Mouse (Mus musculus) limb, embryonic 12.5 days (tissue): ENCODE data around the gene Pex5. TPM values are rescaled to one million over a fixed set of nuclear protein-coding genes. Genes with fewer than 3 reads are reported as not detected.
"Not testable (repeated sequence)": the region's sequence is repeated elsewhere in the genome, so short reads cannot be mapped to it uniquely, and the experiment has no call there.

Source experiments
- ATAC-seq: fragments of 200-750 bp; cut with Nextera tagmentation; 2 replicates; pipeline ENCODE4 v1.8.0; 2017; ENCODE audit warnings: low read depth, moderate TSS enrichment; ENCODE audit not compliant: insufficient number of reproducible peaks, insufficient read depth, low FRiP score, low TSS enrichment
- H3K27ac ChIP-seq: fragments of 300-500 bp; sonication (generic); 2 replicates; pipeline ENCODE4 v1.5.1; 2016; ENCODE audit warnings: mild to moderate bottlenecking, moderate library complexity
- H3K27me3 ChIP-seq: fragments of 300-500 bp; sonication (generic); 2 replicates; pipeline ENCODE4 v1.6.1; 2016; ENCODE audit warnings: mild to moderate bottlenecking, moderate library complexity
- H3K36me3 ChIP-seq: fragments of 300-500 bp; sonication (generic); 2 replicates; pipeline ENCODE4 v1.6.1; 2016; ENCODE audit warnings: mild to moderate bottlenecking, moderate library complexity
- H3K4me1 ChIP-seq: fragments of 300-500 bp; sonication (generic); replicated peaks from 2 replicates; pipeline ENCODE4 v1.6.1; 2016
- H3K4me2 ChIP-seq: fragments of 300-500 bp; sonication (generic); 2 replicates; pipeline ENCODE4 v1.6.1; 2016; ENCODE audit warnings: mild to moderate bottlenecking, moderate library complexity
- H3K4me3 ChIP-seq: fragments of 300-500 bp; sonication (generic); replicated peaks from 2 replicates; pipeline ENCODE4 v1.5.1; 2016; ENCODE audit warnings: mild to moderate bottlenecking
- H3K9ac ChIP-seq: fragments of 300-500 bp; sonication (generic); replicated peaks from 2 replicates; pipeline ENCODE4 v1.6.1; 2016; ENCODE audit warnings: mild to moderate bottlenecking, moderate library complexity
- H3K9me3 ChIP-seq: fragments of 300-500 bp; sonication (generic); 2 replicates; pipeline ENCODE4 v1.6.1; 2016; ENCODE audit warnings: mild to moderate bottlenecking, moderate library complexity
- WGBS: fragments of 180-500 bp; shearing (Covaris S2); methylation state at CpG from one replicate; pipeline ENCODE4 v1.1.7; 2016; 5-methylcytosine and 5-hydroxymethylcytosine counted together
- polyA plus RNA-seq: library from polyadenylated mRNA; unstranded; fragments of >200 nt; fragmentation: Nextera tagmentation; extraction: Ambion mirVana; gene quantifications from 2 replicates; pipeline ENCODE4 v1.2.1, GENCODE M21; 2016

The Pex5 gene
- polyA plus RNA-seq, 1 experiment from 2014 or later, result 49.8 TPM

DNA sequence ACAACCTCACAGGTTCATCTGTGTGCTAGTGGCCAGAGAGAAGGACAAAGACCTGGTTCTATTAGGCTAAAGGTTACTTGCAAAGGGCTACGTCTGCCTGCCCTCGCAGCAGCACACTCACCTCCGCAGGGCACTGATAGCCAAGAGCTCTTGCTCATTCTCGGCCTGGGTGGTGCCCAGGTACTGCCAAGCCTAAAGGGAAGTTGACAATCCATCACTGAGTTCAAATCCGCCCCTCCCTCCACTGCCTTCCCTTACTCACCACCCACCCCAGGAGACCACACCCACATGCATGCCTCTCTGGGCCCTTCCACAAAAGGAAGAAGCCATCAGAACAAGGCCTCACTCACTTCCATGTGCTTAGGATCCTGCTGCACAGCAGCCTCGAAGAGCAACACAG, 15.1 kb downstream of the Pex5 start:
- Histone ChIP-seq H3K27me3 (no peaks in the 10 kb centered on the region), H3K4me1 (no peaks in the 10 kb centered on the region), H3K27ac (no peak overlapping the region), H3K9me3 (no peaks in the 10 kb centered on the region), H3K4me3 (no peak overlapping the region), H3K9ac (no peak overlapping the region), H3K4me2 (no peak overlapping the region), H3K36me3 (peaks cover 85% of the 10 kb centered on the region)
- no peak for ATAC-seq
- WGBS, result 90% methylated on average over 6 of the region's 6 CpGs

DNA sequence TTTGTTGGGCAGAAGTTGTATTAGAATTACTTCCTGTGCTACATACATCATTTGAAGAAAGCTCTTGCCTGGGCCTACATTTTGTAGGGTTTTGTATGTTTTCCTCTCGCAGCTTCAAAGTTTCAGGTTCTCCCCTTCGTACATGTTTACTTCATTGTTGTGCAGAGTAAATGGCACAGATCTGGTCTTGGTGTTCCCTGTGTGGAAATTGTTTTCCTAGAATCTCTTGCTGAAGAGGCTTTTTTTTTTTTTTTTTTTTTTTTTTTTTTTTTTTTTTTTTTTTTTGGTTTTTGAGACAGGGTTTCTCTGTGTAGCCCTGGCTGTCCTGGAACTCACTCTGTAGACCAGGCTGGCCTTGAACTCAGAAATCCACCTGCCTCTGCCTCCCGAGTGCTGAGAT, 19.9 kb downstream of the Pex5 start:
- WGBS, result 96% methylated on average over 3 of the region's 3 CpGs
- not testable (repeated sequence) for H3K4me1 ChIP-seq, H3K27me3 ChIP-seq, H3K9me3 ChIP-seq, H3K4me2 ChIP-seq, H3K27ac ChIP-seq, ATAC-seq, H3K4me3 ChIP-seq, H3K9ac ChIP-seq
- peaks cover 42% of the 10 kb centered on the region for H3K36me3 ChIP-seq

DNA sequence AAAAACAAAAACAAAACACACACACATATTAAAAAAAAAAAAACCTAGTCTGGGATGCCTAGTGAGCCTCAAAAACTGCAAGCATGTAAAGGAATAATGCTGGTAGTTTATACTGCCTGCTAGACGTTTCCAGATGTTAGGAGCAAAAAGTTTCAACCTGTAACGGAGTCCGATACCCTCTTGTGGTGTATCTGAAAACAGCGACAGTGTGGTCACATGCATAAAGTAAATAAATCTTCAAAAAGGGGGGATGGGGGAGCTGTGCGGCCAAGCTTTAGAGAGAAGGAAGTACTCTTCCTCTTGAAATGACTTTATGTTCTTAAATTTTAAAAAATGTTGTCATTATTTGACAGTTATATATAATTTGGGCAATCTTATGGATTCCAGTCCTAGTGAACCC, 34.7 kb downstream of the Pex5 start:
- Histone ChIP-seq H3K27me3 (no peaks in the 10 kb centered on the region), H3K9me3 (no peaks in the 10 kb centered on the region), H3K4me2 (no peak overlapping the region), H3K9ac (no peak overlapping the region), H3K27ac (no peak overlapping the region), H3K4me3 (no peak overlapping the region), H3K4me1 (no peaks in the 10 kb centered on the region), H3K36me3 (no peaks in the 10 kb centered on the region)
- ATAC-seq, result no peak
- WGBS, result 51% methylated on average over 5 of the region's 5 CpGs

DNA sequence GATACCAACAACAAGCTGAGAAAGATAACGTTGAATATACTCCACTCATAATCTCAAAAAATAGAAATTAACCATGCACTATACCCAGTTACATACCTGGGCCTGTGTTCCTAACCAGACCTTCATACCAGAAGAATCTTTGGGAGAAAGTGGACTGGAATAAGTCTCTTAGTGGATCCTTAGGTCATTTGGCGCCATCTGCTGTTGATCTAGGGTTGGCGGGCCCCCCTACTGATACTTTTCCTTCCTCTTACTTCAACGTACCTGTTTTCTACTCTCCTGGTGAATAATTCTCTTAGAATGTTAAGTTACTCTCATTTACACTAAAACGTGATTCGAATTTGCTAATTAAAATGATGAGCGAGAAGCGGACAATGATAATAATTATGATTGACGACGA, 35.5 kb downstream of the Pex5 start:
- no peak for ATAC-seq
- 30% methylated on average over 10 of the region's 10 CpGs for WGBS

DNA sequence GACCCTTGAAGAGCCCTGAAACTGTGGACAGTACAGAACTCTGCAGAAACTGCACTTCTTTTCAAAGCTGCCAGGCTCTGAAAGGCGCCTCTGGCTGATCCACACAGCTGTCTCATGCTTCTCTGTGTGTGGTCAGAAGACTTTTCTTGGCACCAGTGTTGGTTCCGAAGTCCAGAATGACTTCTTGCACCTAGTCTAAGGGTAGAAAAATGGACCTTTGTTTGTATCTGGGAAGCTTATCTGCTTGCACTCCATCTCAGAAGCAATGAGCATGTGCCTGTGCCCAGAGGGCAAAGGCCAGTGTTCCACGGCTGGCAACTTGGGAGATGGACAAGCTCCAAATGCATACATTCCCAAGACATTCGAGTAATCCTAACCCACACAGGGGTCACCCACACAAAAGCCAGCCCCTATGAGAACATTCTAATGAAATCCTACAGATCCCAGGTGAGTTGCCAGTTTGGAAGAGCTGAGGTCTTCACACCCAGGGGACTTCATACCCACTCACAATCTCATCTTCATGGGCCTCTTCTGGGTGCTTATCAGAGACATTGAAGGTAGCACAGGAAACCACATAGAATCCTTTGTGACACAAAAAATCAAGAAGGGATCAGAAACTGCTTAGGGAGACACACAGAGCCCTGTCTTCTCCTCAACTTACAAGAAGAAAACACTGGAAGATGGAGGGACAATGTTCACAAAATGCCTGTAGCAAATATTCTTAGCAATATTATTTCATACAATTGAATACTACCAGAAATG, 37.2 kb downstream of the Pex5 start:
- no peak for ATAC-seq

More for the DNA sequence above, 35.5 kb downstream of the Pex5 start:
- no peak overlapping the region for H3K4me2 ChIP-seq
- H3K9ac ChIP-seq, result no peak overlapping the region
- no peaks in the 10 kb centered on the region for H3K36me3 ChIP-seq
- no peaks in the 10 kb centered on the region for H3K9me3 ChIP-seq
- H3K27me3 ChIP-seq, result no peaks in the 10 kb centered on the region
- no peaks in the 10 kb centered on the region for H3K4me1 ChIP-seq
- H3K4me3 ChIP-seq, result no peak overlapping the region
- H3K27ac ChIP-seq, result no peak overlapping the region

DNA sequence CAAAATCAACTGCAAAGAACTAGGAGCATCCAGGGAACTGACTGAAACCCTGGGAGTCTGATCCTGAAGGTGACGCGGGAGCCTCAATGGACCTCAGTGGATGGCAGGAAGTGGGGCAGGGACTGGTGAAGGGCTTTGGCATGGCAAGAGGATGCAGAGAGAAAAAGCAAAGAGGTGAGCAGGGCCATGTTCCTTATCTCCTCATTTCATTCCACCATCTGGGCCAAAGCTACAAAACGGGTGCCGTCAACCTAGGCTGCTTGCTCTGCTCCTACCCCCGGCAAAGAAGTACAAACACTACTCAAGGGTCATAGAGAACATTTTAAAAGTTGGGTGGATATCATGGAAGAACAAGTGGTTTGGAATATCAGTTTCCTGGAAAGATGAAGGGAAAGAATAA, 38.6 kb downstream of the Pex5 start:
- whole genome bisulfite sequencing, result 91% methylated on average over 5 of the region's 5 CpGs
- H3K4me3 ChIP-seq, result no peak overlapping the region
- H3K9ac ChIP-seq, result no peak overlapping the region
- H3K4me1 ChIP-seq, result no peaks in the 10 kb centered on the region
- H3K27ac ChIP-seq, result no peak overlapping the region
- no peaks in the 10 kb centered on the region for H3K36me3 ChIP-seq
- ATAC-seq, result no peak
- no peak overlapping the region for H3K4me2 ChIP-seq
- no peaks in the 10 kb centered on the region for H3K27me3 ChIP-seq
- H3K9me3 ChIP-seq, result no peaks in the 10 kb centered on the region

More for the DNA sequence above, 37.2 kb downstream of the Pex5 start:
- no peak overlapping the region for H3K9ac ChIP-seq
- H3K27me3 ChIP-seq, result no peaks in the 10 kb centered on the region
- H3K9me3 ChIP-seq, result no peaks in the 10 kb centered on the region
- no peaks in the 10 kb centered on the region for H3K36me3 ChIP-seq
- H3K4me1 ChIP-seq, result no peaks in the 10 kb centered on the region
- no peak overlapping the region for H3K4me2 ChIP-seq
- 87% methylated on average over 4 of the region's 4 CpGs for WGBS
- no peak overlapping the region for H3K27ac ChIP-seq
- no peak overlapping the region for H3K4me3 ChIP-seq

DNA sequence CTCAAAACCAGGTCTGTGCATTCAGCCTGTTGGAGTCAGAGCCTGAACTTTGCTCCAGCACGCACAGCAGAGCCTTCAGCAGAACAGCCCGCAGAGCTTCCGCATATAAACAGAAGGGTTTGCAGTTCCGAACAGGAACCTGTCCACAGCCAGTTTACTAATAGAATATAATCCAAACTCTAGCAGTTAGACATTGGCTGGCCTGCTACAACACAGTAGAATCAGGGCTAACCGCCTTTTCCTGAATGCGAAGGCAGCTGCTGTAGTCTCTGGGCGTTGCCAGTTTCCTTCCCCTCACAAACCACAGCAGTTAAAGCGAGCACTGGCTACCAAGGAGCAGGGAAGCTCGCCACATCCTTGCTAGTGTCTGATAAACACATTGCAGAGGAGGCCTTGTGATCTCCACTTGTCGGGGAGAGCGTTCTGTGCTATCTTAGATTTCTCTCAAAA, 39.4 kb downstream of the Pex5 start:
- WGBS, result 81% methylated on average over 11 of the region's 11 CpGs
- Histone ChIP-seq H3K27ac (no peak overlapping the region), H3K4me3 (no peak overlapping the region), H3K4me1 (no peaks in the 10 kb centered on the region), H3K4me2 (no peak overlapping the region), H3K9me3 (no peaks in the 10 kb centered on the region), H3K9ac (no peak overlapping the region), H3K27me3 (no peaks in the 10 kb centered on the region), H3K36me3 (no peaks in the 10 kb centered on the region)
- no peak for ATAC-seq

DNA sequence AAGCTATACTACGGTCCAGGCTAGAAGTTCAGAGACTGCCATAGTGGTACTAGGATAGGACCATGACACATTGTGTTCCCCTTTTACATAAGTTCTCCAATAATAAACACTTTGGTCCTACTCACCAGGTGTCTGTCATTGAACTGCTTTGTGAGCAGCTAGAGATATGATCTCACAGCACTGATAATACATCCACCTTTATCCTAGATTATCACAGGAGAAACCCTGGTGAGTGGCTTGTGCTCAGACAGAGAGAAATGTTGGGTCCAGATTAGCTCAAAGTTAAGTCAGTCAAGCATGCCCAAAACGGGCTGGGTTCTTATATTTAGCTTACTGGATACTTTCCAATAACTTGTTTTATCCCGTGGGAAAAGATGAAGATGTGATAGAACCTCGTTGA, 40.2 kb downstream of the Pex5 start:
- Histone ChIP-seq H3K4me2 (no peak overlapping the region), H3K27ac (no peak overlapping the region), H3K4me3 (no peak overlapping the region), H3K9me3 (no peaks in the 10 kb centered on the region), H3K9ac (no peak overlapping the region), H3K27me3 (no peaks in the 10 kb centered on the region), H3K36me3 (no peaks in the 10 kb centered on the region), H3K4me1 (no peaks in the 10 kb centered on the region)
- ATAC-seq, result no peak
- WGBS, result 83% methylated on average over 4 of the region's 4 CpGs

DNA sequence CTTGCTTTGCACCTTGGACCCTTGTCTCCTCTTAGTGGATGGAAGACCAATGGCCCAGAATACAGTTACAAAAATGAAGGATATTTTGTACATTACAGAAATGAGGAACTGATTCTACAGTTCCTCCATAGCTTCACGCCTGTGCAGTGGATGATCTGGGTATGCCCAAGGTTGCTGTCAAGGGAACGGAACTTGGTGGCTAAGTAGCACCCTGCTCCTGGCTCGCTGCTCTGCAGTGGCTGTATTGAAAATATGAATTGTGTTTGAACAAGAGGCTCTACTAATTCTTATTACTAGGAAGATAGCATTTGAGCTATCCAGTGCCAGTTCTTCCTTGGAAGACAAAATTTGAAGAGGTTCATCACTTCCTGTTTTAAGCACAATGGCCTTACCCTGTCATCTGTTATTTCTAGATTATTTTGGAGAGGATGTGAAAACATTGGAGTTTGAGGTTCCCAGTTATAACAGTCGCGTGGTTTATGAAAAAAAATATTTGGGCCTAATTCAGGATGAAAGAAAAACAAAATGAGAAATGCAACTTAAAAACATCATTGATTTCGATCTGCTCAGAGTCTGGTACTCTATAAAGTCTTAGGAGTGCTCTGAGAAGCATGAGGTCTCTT, 41.2 kb downstream of the Pex5 start:
- Histone ChIP-seq H3K27me3 (no peaks in the 10 kb centered on the region), H3K9ac (no peak overlapping the region), H3K4me1 (no peaks in the 10 kb centered on the region), H3K27ac (no peak overlapping the region), H3K36me3 (no peaks in the 10 kb centered on the region), H3K9me3 (no peaks in the 10 kb centered on the region), H3K4me2 (no peak overlapping the region), H3K4me3 (no peak overlapping the region)
- 89% methylated on average over 6 of the region's 6 CpGs for WGBS
- no peak for ATAC-seq

DNA sequence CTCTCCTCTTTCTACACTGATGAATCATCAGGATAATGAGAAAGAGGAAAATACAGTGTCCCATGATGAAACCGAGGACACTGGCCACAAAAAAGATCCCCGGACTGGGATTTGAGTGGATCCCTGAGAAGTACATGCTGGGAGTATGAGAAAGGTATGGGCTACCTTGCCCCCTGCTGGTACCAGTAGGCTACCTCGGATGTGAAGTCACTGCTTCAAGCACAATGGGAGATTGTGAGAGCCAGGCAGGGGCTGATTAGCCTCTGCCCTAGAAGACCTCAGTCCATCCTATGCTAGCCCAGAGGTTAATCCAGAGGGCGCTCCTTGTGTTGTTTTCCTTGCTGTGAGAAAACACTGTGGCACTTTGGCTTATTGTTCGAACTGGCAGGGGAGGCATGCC, 50.5 kb downstream of the Pex5 start:
- Histone ChIP-seq H3K27ac (no peak overlapping the region), H3K4me1 (no peaks in the 10 kb centered on the region), H3K36me3 (no peaks in the 10 kb centered on the region), H3K9ac (no peak overlapping the region), H3K4me2 (no peak overlapping the region), H3K27me3 (no peaks in the 10 kb centered on the region), H3K4me3 (no peak overlapping the region), H3K9me3 (no peaks in the 10 kb centered on the region)
- WGBS, result 70% methylated on average over 5 of the region's 5 CpGs
- ATAC-seq, result no peak

DNA sequence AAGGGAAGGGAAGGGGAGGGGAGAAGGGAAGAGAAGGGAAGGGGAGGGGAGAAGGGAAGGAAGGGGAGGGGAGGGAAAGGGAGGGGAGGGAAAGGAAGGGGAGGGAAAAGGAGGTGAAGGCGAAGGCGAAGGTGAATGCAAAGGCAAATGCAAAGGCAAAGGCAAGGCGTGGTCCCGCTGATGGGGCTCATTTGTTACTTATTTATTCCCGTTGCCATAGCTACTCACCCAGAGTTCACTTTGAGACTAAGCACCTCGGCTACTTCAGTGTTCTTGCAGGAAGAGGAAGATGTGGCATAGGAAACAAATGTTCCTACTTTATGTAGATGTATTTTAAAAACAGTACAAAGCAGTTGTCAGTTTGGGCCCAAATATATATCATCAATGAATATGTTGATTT, 54.3 kb downstream of the Pex5 start:
- Histone ChIP-seq H3K4me1 (no peaks in the 10 kb centered on the region), H3K4me3 (no peak overlapping the region), H3K9ac (no peak overlapping the region), H3K36me3 (no peaks in the 10 kb centered on the region), H3K27ac (no peak overlapping the region), H3K27me3 (no peaks in the 10 kb centered on the region), H3K4me2 (no peak overlapping the region), H3K9me3 (no peaks in the 10 kb centered on the region)
- 43% methylated on average over 6 of the region's 6 CpGs for WGBS
- no peak for ATAC-seq

DNA sequence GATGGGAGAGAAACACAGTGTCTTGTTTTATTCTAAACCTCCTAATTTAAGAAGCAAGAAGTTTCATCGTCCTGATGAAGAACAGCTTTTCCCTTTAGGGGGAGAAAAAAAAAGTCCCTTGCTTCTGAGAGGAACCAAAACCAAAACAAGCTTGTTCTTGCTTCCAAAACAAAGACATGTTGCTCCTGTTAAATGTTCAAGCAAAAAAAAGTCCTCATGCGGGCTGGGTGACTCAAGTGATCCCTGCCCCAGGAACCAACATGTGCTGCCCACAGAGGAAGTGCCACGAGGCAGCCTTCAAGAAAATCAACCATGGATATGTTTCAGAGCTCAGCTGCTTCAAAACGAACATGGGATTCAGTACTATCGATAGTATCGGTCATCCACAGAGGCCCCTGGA, 55.9 kb downstream of the Pex5 start:
- Histone ChIP-seq H3K4me1 (no peaks in the 10 kb centered on the region), H3K9ac (no peak overlapping the region), H3K9me3 (no peaks in the 10 kb centered on the region), H3K27ac (no peak overlapping the region), H3K27me3 (no peaks in the 10 kb centered on the region), H3K4me3 (no peak overlapping the region), H3K36me3 (no peaks in the 10 kb centered on the region), H3K4me2 (no peak overlapping the region)
- WGBS, result 83% methylated on average over 6 of the region's 6 CpGs
- no peak for ATAC-seq
